Mouse (Mus musculus) erythroblast, embryonic 14.5 days (primary cell): ENCODE data around the gene Plekho2.

Experiments used
- GATA1 ChIP-seq: IDR thresholded peaks from 2 replicates; pipeline ENCODE4 v1.6.1; 2012; ENCODE audit warnings: low read length, inconsistent platforms, mixed read lengths
- TAL1 ChIP-seq: IDR thresholded peaks from 3 replicates; pipeline ENCODE4 v1.6.1; 2012; ENCODE audit warnings: low read length, inconsistent platforms, mixed read lengths

GRCm38 (mm10) chr9:65562081-65562506, 17.7 kb downstream of the Plekho2 start:
- TF ChIP-seq GATA1 (no peak), TAL1 (no peak)
